Mouse (Mus musculus): ENCODE results near the gene Auts2. TPM values are rescaled to one million over a fixed set of nuclear protein-coding genes. Genes with fewer than 3 reads are reported as not detected.

Gene Auts2
- polyA plus RNA-seq, 1 experiment from 2014 or later, result 90.6 TPM

- no peak for ATAC-seq (ENCODE audit: low FRiP score)
- H3K9ac ChIP-seq, result no peak overlapping the region
- H3K9me3 ChIP-seq (replicated peaks), result no peaks in the 10 kb centered on the region
- no peak overlapping the region for H3K4me3 ChIP-seq
- no peak overlapping the region for H3K4me2 ChIP-seq (replicated peaks)
- 0 out of 2 replicates have a peak overlapping the region, but pooled peaks have one; percentile 5 for H3K27ac ChIP-seq
- H3K36me3 ChIP-seq, result no peaks in the 10 kb centered on the region
- 72% methylated on average over 7 of the region's 7 CpGs for WGBS
- no peaks in the 10 kb centered on the region for H3K27me3 ChIP-seq
- H3K4me1 ChIP-seq, result peaks cover 10% of the 10 kb centered on the region
Measured at GRCm38 (mm10) chr5:132008703-132009222, 534.4 kb downstream of the Auts2 start.

- 88% methylated on average over 4 of the region's 4 CpGs for WGBS
- ATAC-seq (ENCODE audit: low FRiP score), result no peak
Measured at GRCm38 (mm10) chr5:132007907-132008306, 535.2 kb downstream of the Auts2 start.

GRCm38 (mm10) chr5:131992681-131993211 is 550.4 kb downstream of the Auts2 start:
- Histone ChIP-seq H3K36me3 (no peaks in the 10 kb centered on the region), H3K9me3 (replicated peaks) (no peaks in the 10 kb centered on the region), H3K4me3 (no peak overlapping the region), H3K27ac (peak overlapping the region; percentile 60), H3K9ac (no peak overlapping the region), H3K27me3 (no peaks in the 10 kb centered on the region), H3K4me1 (peaks cover 15% of the 10 kb centered on the region), H3K4me2 (replicated peaks) (no peak overlapping the region)
- WGBS, result 66% methylated on average over 12 of the region's 12 CpGs
- no peak for ATAC-seq (ENCODE audit: low FRiP score)

More at GRCm38 (mm10) chr5:132007907-132008306, 535.2 kb downstream of the Auts2 start:
- no peaks in the 10 kb centered on the region for H3K36me3 ChIP-seq
- H3K9me3 ChIP-seq (replicated peaks), result no peaks in the 10 kb centered on the region
- H3K4me3 ChIP-seq, result no peak overlapping the region
- no peaks in the 10 kb centered on the region for H3K27me3 ChIP-seq
- H3K4me1 ChIP-seq, result peaks cover 10% of the 10 kb centered on the region
- H3K4me2 ChIP-seq (replicated peaks), result no peak overlapping the region
- H3K27ac ChIP-seq, result no peak overlapping the region
- no peak overlapping the region for H3K9ac ChIP-seq

GRCm38 (mm10) chr5:131992268-131992667 is 550.9 kb downstream of the Auts2 start:
- H3K4me1 ChIP-seq, result peaks cover 15% of the 10 kb centered on the region
- H3K27me3 ChIP-seq, result no peaks in the 10 kb centered on the region
- no peak overlapping the region for H3K4me3 ChIP-seq
- 78% methylated on average over 6 of the region's 6 CpGs for WGBS
- ATAC-seq (ENCODE audit: low FRiP score), result no peak
- H3K36me3 ChIP-seq, result no peaks in the 10 kb centered on the region
- 0 out of 2 replicates have a peak overlapping the region, but pooled peaks have one; percentile 12 for H3K27ac ChIP-seq
- H3K4me2 ChIP-seq (replicated peaks), result no peak overlapping the region
- no peak overlapping the region for H3K9ac ChIP-seq
- H3K9me3 ChIP-seq (replicated peaks), result no peaks in the 10 kb centered on the region

- H3K4me3 ChIP-seq, result no peak overlapping the region
- H3K27me3 ChIP-seq, result no peaks in the 10 kb centered on the region
- no peaks in the 10 kb centered on the region for H3K36me3 ChIP-seq
- ATAC-seq (ENCODE audit: low FRiP score), result no peak
- H3K9me3 ChIP-seq (replicated peaks), result no peaks in the 10 kb centered on the region
- no peak overlapping the region for H3K27ac ChIP-seq
- no peak overlapping the region for H3K9ac ChIP-seq
- WGBS, result 78% methylated on average over 1 of the region's 1 CpGs
- peaks cover 13% of the 10 kb centered on the region for H3K4me1 ChIP-seq
- H3K4me2 ChIP-seq (replicated peaks), result no peak overlapping the region
Measured at GRCm38 (mm10) chr5:131990532-131990931, 552.6 kb downstream of the Auts2 start.

- Histone ChIP-seq H3K27ac (no peak overlapping the region), H3K9ac (no peak overlapping the region), H3K4me3 (no peak overlapping the region), H3K27me3 (no peaks in the 10 kb centered on the region), H3K4me1 (0 out of 2 replicates have a peak, but pooled peaks cover 4% of the 10 kb centered on the region), H3K4me2 (replicated peaks) (no peak overlapping the region), H3K9me3 (replicated peaks) (no peaks in the 10 kb centered on the region), H3K36me3 (no peaks in the 10 kb centered on the region)
- ATAC-seq (ENCODE audit: low FRiP score), result no peak
- 76% methylated on average over 3 of the region's 3 CpGs for WGBS
Measured at GRCm38 (mm10) chr5:131981451-131981850, 561.7 kb downstream of the Auts2 start.

- no peaks in the 10 kb centered on the region for H3K9me3 ChIP-seq (replicated peaks)
- WGBS, result 72% methylated on average over 9 of the region's 9 CpGs
- H3K4me2 ChIP-seq (replicated peaks), result no peak overlapping the region
- H3K4me1 ChIP-seq, result 0 out of 2 replicates have a peak, but pooled peaks cover 4% of the 10 kb centered on the region
- H3K27ac ChIP-seq, result no peak overlapping the region
- no peak overlapping the region for H3K4me3 ChIP-seq
- H3K36me3 ChIP-seq, result no peaks in the 10 kb centered on the region
- no peak overlapping the region for H3K9ac ChIP-seq
- no peak for ATAC-seq (ENCODE audit: low FRiP score)
- H3K27me3 ChIP-seq, result no peaks in the 10 kb centered on the region
Measured at GRCm38 (mm10) chr5:131978939-131979338, 564.2 kb downstream of the Auts2 start.

GRCm38 (mm10) chr5:131977497-131977896 is 565.6 kb downstream of the Auts2 start:
- Histone ChIP-seq H3K27ac (no peak overlapping the region), H3K4me3 (no peak overlapping the region), H3K4me2 (replicated peaks) (no peak overlapping the region), H3K9me3 (replicated peaks) (no peaks in the 10 kb centered on the region), H3K36me3 (no peaks in the 10 kb centered on the region), H3K9ac (no peak overlapping the region), H3K4me1 (peaks cover 6% of the 10 kb centered on the region; the same call in 1 of the 2 replicates), H3K27me3 (no peaks in the 10 kb centered on the region)
- WGBS, result 58% methylated on average over 3 of the region's 3 CpGs
- no peak for ATAC-seq (ENCODE audit: low FRiP score)

GRCm38 (mm10) chr5:131971901-131972300 is 571.2 kb downstream of the Auts2 start:
- H3K9ac ChIP-seq, result no peak overlapping the region
- peaks cover 22% of the 10 kb centered on the region for H3K4me1 ChIP-seq
- no peak overlapping the region for H3K4me2 ChIP-seq (replicated peaks)
- no peaks in the 10 kb centered on the region for H3K36me3 ChIP-seq
- no peak for ATAC-seq (ENCODE audit: low FRiP score)
- H3K27ac ChIP-seq, result no peak overlapping the region
- H3K9me3 ChIP-seq (replicated peaks), result no peaks in the 10 kb centered on the region
- 83% methylated on average over 2 of the region's 2 CpGs for WGBS
- no peaks in the 10 kb centered on the region for H3K27me3 ChIP-seq
- H3K4me3 ChIP-seq, result no peak overlapping the region

GRCm38 (mm10) chr5:131965499-131965898 is 577.6 kb downstream of the Auts2 start:
- Histone ChIP-seq H3K36me3 (no peaks in the 10 kb centered on the region), H3K27me3 (no peaks in the 10 kb centered on the region), H3K27ac (no peak overlapping the region), H3K4me1 (peaks cover 21% of the 10 kb centered on the region), H3K4me3 (no peak overlapping the region), H3K9me3 (replicated peaks) (no peaks in the 10 kb centered on the region), H3K9ac (no peak overlapping the region), H3K4me2 (replicated peaks) (no peak overlapping the region)
- no peak for ATAC-seq (ENCODE audit: low FRiP score)
- 93% methylated on average over 6 of the region's 6 CpGs for WGBS

- Histone ChIP-seq H3K4me2 (replicated peaks) (no peak overlapping the region), H3K4me3 (no peak overlapping the region), H3K9ac (no peak overlapping the region), H3K27me3 (no peaks in the 10 kb centered on the region), H3K27ac (no peak overlapping the region), H3K9me3 (replicated peaks) (no peaks in the 10 kb centered on the region), H3K4me1 (peaks cover 21% of the 10 kb centered on the region), H3K36me3 (no peaks in the 10 kb centered on the region)
- 91% methylated on average over 4 of the region's 4 CpGs for WGBS
- ATAC-seq (ENCODE audit: low FRiP score), result no peak
Measured at GRCm38 (mm10) chr5:131963565-131963964, 579.6 kb downstream of the Auts2 start.

- ATAC-seq (ENCODE audit: low FRiP score), result no peak
- 83% methylated on average over 2 of the region's 2 CpGs for WGBS
- H3K27me3 ChIP-seq, result no peaks in the 10 kb centered on the region
- H3K4me2 ChIP-seq (replicated peaks), result no peak overlapping the region
- H3K4me1 ChIP-seq, result peaks cover 13% of the 10 kb centered on the region
- no peaks in the 10 kb centered on the region for H3K9me3 ChIP-seq (replicated peaks)
- H3K27ac ChIP-seq, result no peak overlapping the region
- H3K9ac ChIP-seq, result no peak overlapping the region
- H3K4me3 ChIP-seq, result no peak overlapping the region
- no peaks in the 10 kb centered on the region for H3K36me3 ChIP-seq
Measured at GRCm38 (mm10) chr5:131961859-131962258, 581.3 kb downstream of the Auts2 start.

- Histone ChIP-seq H3K4me2 (replicated peaks) (no peak overlapping the region), H3K4me1 (peaks cover 13% of the 10 kb centered on the region; the same call in 1 of the 2 replicates), H3K9me3 (replicated peaks) (no peaks in the 10 kb centered on the region), H3K27ac (no peak overlapping the region), H3K4me3 (no peak overlapping the region), H3K27me3 (no peaks in the 10 kb centered on the region), H3K9ac (no peak overlapping the region), H3K36me3 (no peaks in the 10 kb centered on the region)
- ATAC-seq (ENCODE audit: low FRiP score), result no peak
Measured at GRCm38 (mm10) chr5:131960432-131960831, 582.7 kb downstream of the Auts2 start.
